Mouse (Mus musculus): Measurements from ENCODE around the gene Krtcap2.

The Krtcap2 gene

DNA sequence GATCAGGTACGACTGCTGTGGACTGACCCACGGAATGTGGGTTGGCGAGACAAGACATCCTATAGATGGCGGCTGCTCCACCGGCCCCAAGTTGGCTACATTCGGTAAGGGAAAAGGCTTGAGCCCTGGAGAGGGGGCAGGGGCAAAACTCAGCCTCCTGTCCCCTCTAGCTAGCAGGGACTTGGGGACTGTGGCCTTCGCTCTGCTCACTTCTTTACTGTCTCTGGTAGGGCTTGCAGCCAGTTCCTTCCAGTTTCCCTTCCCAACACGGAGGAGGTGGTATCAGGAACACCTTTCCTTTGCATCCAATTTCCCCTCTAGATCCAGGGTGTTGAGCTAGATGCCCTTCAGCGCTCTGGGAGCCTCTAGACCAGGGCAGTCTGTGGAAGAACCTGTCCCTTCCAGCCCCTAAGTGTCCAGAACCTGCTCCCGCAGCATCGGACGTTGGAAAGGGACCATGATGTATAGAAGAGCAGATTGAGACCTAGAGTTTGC, 20.4 kb upstream of the Krtcap2 start:
- DNase-seq (ENCODE audit: low read depth, low spot score), result no peak

DNA sequence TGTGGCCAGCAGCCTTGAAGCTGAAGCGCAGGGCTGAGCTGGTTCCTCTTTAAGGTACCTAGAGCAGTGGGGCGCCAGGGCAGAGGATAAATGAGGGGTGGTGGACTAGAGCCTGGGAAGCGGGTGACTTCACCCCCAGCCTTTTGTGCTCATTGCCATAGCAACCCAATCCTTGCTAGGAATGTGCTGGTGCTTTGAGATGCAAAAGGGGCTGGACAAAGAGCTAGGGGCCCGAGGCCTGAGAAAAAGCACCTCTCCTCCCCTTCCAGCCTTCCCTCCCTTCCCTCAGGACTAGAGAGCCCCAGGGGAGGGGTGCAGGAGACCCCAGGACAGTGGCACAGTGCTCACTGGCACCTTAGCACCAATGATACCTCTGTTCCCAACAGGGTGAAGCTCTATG, 19.8 kb upstream of the Krtcap2 start:
- no peak for DNase-seq (ENCODE audit: low read depth, low spot score)

- DNase-seq (ENCODE audit: low read depth, low spot score), result no peak
Observed at GRCm38 (mm10) chr3:89226361-89226760, 19.4 kb upstream of the Krtcap2 start.

- no peak for DNase-seq (ENCODE audit: low read depth, low spot score)
Observed at GRCm38 (mm10) chr3:89226900-89227299, 18.9 kb upstream of the Krtcap2 start, which contains the start of gene Mtx1. Gene Mtx1 (minus strand): TSS chr3:89227088.

GRCm38 (mm10) chr3:89227307-89228179, 18.2 kb upstream of the Krtcap2 start:
- DNase-seq (ENCODE audit: low read depth, low spot score), result peak; percentile 97

DNA sequence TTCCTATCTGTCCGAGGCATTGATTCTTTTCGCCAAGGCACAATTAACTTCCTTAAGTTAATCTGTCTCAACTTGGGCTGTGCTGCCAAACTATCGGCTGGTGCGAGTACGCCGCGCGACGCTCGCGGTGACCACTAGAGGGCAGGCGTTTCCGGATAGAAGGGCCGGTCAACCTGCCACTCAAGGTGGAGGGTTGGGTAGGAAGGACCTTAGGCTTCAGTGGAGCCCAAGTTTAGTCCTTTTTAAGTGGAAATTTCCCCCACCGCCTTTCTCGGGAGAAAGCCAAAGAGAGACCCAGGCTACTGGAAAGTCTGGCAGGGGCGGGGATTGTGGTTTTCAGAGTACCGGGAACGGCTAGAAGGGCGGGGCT, 17.6 kb upstream of the Krtcap2 start:
- DNase-seq (ENCODE audit: low read depth, low spot score), result peak; percentile 94

GRCm38 (mm10) chr3:89228836-89229235, 16.9 kb upstream of the Krtcap2 start, which contains the start of gene Muc1:
Gene Muc1 (plus strand): TSS chr3:89229057.
- no peak for DNase-seq (ENCODE audit: low read depth, low spot score)

DNA sequence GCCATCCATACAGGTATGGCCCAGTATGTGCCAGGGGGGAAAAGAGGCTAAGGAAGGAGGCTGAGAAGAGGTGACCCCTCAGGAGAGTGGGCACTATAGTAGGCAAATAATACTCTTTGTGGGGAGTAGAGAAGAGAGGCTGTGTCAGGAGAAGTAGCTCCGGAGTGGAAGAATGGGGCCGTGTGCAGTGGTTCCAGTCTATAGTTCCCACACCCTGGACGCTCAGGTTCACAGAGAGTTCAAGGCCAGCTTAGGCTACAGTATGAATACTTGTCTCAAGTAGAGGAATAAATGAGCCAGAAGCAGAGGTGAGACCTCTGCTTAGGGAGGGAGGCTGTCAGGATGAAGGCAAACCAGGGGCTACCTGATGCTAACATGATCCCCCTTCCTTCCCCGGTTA, 16.5 kb upstream of the Krtcap2 start:
- DNase-seq (ENCODE audit: low read depth, low spot score), result no peak

DNA sequence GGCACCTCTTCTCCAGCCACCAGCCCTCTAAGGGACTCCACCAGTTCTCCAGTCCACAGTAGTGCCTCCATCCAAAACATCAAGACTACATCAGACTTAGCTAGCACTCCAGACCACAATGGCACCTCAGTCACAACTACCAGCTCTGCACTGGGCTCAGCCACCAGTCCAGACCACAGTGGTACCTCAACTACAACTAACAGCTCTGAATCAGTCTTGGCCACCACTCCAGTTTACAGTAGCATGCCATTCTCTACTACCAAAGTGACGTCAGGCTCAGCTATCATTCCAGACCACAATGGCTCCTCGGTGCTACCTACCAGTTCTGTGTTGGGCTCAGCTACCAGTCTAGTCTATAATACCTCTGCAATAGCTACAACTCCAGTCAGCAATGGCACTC, 15.2 kb upstream of the Krtcap2 start:
- no peak for DNase-seq (ENCODE audit: low read depth, low spot score)

DNA sequence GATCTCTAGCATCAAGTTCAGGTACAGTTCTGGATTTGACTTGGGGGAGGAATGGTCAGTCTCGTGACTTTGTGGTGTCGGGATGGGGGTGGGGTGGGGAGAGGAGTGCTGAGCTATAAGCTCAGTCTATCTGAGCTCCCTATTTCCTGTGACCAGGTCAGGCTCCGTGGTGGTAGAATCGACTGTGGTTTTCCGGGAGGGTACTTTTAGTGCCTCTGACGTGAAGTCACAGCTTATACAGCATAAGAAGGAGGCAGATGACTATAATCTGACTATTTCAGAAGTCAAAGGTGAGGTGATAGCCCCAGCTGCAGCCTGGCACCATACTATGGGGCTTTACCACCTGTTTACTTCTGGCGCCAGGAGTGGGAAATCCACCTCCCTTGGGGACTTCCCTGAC, 14.4 kb upstream of the Krtcap2 start:
- DNase-seq (ENCODE audit: low read depth, low spot score), result no peak

DNA sequence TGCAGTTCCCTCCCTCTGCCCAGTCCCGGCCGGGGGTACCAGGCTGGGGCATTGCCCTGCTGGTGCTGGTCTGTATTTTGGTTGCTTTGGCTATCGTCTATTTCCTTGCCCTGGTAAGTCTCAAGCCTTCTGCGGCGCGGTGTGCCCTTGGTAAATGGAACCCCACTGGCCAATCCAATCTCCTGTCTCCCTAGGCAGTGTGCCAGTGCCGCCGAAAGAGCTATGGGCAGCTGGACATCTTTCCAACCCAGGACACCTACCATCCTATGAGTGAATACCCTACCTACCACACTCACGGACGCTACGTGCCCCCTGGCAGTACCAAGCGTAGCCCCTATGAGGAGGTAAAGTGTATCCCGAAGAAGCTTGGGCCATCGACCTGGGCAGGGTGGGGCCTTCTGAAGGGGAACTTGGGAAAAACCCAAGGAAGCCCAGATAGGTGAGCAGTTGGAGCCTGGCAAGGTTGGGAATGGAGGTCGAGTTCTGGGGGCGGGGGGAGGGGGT, 13.9 kb upstream of the Krtcap2 start:
- DNase-seq (ENCODE audit: low read depth, low spot score), result no peak

GRCm38 (mm10) chr3:89232614-89233013, 13.2 kb upstream of the Krtcap2 start:
- DNase-seq (ENCODE audit: low read depth, low spot score), result no peak

DNA sequence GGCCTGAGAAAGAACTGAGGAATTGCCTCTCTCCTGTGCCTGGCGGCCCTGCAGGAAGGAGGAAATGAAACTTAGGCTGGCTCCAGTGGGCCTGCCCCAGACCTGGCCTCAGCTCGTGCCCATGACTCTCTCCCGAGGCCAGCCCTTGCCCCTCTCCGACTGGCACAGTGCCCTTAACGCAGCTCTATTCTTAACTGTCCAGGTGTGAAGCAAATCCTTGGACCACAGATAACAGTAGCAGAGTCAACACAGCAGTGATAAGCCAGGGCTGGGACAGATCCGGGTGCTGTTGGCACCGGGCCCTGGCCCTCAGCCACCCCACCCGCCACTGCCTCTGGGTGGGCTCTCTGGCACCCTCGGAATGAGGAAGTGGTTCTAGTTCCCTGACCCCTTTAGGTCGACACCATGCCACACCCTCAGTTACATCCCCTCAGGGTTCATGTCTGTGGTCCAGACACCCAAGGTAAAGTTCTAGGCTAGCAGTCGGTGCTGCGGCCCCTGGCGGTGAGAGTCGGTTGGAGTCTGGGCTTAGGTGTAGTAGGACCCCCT, 12.1 kb upstream of the Krtcap2 start:
- DNase-seq (ENCODE audit: low read depth, low spot score), result no peak

GRCm38 (mm10) chr3:89236516-89236915, 9.2 kb upstream of the Krtcap2 start:
- no peak for DNase-seq (ENCODE audit: low read depth, low spot score)

DNA sequence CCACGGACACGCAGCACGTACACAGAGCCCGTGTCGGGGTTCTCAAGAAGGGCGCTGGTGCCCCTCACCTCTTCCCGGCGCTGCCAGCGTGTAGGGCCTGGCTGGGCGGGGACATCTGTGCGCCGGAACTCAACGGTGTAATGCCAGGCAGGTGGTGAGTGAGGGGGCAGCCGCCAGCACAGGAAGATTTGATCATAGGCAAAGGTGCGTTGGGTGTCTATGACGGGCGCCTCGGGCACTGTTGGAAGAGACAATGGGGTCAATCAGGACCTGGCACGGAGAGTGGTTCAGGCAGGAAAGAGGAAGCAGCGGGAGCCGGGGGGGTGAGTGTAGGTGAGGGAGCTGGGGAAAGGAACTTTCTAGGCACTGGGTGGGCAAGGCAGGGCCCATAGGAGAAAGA, 8.1 kb upstream of the Krtcap2 start:
- DNase-seq (ENCODE audit: low read depth, low spot score), result no peak

DNA sequence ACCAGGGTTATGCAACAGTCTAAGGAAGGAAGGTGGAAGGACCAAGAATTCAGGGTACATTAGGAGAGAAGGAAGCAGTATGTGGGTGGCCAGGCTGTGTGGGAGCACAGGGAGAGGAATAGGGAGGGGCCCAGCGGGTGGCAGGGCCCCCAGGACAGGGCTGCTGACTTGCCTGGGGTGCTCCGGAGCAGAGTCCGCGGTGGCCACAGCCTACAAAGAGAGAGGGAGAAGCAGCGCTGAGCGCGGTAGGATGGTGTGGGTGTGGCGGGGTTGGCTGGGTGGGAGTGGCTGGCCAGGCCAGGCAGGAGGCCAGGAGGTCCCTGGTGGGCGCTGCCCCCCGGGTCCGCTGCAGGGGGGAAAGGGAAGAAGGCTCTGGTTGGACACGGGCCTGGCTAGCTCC, 7.3 kb upstream of the Krtcap2 start:
- DNase-seq (ENCODE audit: low read depth, low spot score), result no peak

DNA sequence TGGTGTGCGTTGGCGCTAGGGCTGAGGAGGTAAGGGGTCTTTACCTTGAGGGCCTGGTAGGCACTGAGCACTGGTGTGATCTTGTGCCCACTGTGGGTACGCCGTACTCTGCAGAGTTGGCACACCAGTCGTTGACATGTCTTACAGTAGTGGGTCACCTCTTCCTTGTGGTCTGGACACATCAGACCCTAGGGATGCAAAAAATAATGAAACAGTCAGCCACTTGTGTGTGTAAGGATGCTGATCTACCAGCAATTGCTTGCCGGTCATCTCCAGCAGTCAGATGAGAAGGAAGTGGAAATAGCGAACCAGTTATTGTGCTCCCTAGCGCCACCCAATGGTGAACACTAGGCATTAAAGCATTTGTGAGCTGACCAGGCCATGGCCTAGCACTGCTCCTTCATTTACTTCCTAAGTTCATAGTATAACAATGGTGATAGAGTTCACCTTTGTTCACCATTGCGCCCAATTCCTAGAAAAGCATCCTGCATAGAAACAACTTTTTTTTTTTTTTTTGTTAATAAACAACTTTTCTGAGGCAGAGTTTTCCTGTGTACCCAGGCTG, 3.4 kb upstream of the Krtcap2 start:
- peak; percentile 75 for DNase-seq (ENCODE audit: low read depth, low spot score)

GRCm38 (mm10) chr3:89243609-89244008, 2.2 kb upstream of the Krtcap2 start:
- DNase-seq (ENCODE audit: low read depth, low spot score), result peak; percentile 46

DNA sequence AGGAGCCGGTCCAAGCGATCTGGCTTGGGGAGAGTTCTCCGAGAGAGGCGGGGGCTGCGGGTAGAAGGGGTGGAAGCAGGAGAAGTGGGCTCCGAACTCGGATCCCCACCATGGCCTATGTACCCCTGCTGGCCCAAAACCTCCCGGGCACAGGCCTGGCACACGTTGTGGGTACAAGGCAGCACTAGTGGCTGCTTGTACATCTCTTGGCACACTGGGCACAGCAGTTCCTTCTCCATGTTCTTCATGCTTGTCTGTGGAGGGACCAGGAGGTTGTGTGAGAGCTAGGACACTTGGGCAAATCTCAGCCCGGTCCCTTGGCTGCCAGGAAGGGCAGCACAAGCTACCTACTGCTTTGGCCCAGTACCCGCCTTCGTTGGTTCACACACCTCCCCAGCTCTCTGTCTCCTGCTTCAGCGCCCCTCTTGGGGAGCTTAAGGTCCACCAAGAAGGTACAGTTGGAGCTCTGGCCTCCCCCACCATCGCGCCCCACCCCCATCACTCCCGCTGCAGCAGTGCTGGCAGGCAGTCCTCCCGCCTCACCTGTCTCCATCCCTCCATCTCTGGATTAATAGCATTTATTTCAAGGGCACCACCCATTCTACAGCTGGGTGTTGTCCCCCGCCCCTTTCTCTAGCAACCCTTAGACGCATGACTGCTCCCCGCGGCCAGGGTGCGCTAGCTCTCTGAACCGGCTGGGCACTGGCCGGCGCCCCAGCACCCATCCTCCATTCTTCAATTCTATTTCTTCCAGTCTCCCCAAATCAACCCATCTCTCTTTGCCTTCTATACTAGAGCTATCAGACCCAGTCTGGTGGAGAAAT, 1.4 kb upstream of the Krtcap2 start:
- DNase-seq (ENCODE audit: low read depth, low spot score), result peak; percentile 52

- no peak for DNase-seq (ENCODE audit: low read depth, low spot score)
Observed at GRCm38 (mm10) chr3:89244982-89245687, 631 bp upstream of the Krtcap2 start.
